Mouse (Mus musculus): ENCODE results near the gene Gpr61.

The Gpr61 gene

GRCm38 (mm10) chr3:108166486-108167211 is 12.0 kb upstream of the Gpr61 start:
- no peak for TF ChIP-seq CTCF (conservative IDR thresholded peaks at IDR 0.05; ENCODE audit: low read length)
- TF ChIP-seq POU5F1 (IDR thresholded peaks at IDR 0.05; ENCODE audit: borderline replicate concordance, low read length), result no peak
- TF ChIP-seq NANOG (IDR thresholded peaks at IDR 0.05; ENCODE audit: borderline replicate concordance, low read length), result no peak
- Histone ChIP-seq H3K36me3 (ENCODE audit: insufficient read depth, low read length) (no peaks in the 10 kb centered on the region), H3K27me3 (ENCODE audit: insufficient read depth, low read length) (peaks cover 30% of the 10 kb centered on the region)

GRCm38 (mm10) chr3:108165532-108166315 is 11.0 kb upstream of the Gpr61 start:
- H3K36me3 ChIP-seq (ENCODE audit: insufficient read depth, low read length), result no peaks in the 10 kb centered on the region
- TF ChIP-seq NANOG (IDR thresholded peaks at IDR 0.05; ENCODE audit: borderline replicate concordance, low read length) (no peak), CTCF (conservative IDR thresholded peaks at IDR 0.05; ENCODE audit: low read length) (no peak), POU5F1 (IDR thresholded peaks at IDR 0.05; ENCODE audit: borderline replicate concordance, low read length) (no peak)
- H3K4me1 ChIP-seq (replicated peaks; ENCODE audit: low read depth, low read length), result peaks cover 13% of the 10 kb centered on the region
- no peaks in the 10 kb centered on the region for H3K9me3 ChIP-seq (ENCODE audit: low read length)
- H3K27me3 ChIP-seq (ENCODE audit: insufficient read depth, low read length), result peaks cover 30% of the 10 kb centered on the region
- H3K4me3 ChIP-seq (replicated peaks; ENCODE audit: low read length), result peak overlapping the region; percentile 37; the same call in 1 of the 2 replicates

More at GRCm38 (mm10) chr3:108166486-108167211, 12.0 kb upstream of the Gpr61 start:
- no peaks in the 10 kb centered on the region for H3K9me3 ChIP-seq (ENCODE audit: low read length)
- peaks cover 13% of the 10 kb centered on the region for H3K4me1 ChIP-seq (replicated peaks; ENCODE audit: low read depth, low read length)
- H3K4me3 ChIP-seq (replicated peaks; ENCODE audit: low read length), result no peak overlapping the region

- TF ChIP-seq CTCF (conservative IDR thresholded peaks at IDR 0.05; ENCODE audit: low read length), result peak; percentile 99
- no peak for TF ChIP-seq POU5F1 (IDR thresholded peaks at IDR 0.05; ENCODE audit: borderline replicate concordance, low read length)
- no peaks in the 10 kb centered on the region for H3K36me3 ChIP-seq (ENCODE audit: insufficient read depth, low read length)
- H3K9me3 ChIP-seq (ENCODE audit: low read length), result no peaks in the 10 kb centered on the region
- H3K4me1 ChIP-seq (replicated peaks; ENCODE audit: low read depth, low read length), result peaks cover 13% of the 10 kb centered on the region
- peak overlapping the region; percentile 37 for H3K4me3 ChIP-seq (replicated peaks; ENCODE audit: low read length)
- peaks cover 30% of the 10 kb centered on the region for H3K27me3 ChIP-seq (ENCODE audit: insufficient read depth, low read length)
Observed at GRCm38 (mm10) chr3:108164807-108165206, 10.1 kb upstream of the Gpr61 start.

GRCm38 (mm10) chr3:108164091-108164490 is 9.4 kb upstream of the Gpr61 start:
- Histone ChIP-seq H3K27me3 (ENCODE audit: insufficient read depth, low read length) (peaks cover 30% of the 10 kb centered on the region), H3K9me3 (ENCODE audit: low read length) (no peaks in the 10 kb centered on the region), H3K36me3 (ENCODE audit: insufficient read depth, low read length) (no peaks in the 10 kb centered on the region), H3K4me1 (replicated peaks; ENCODE audit: low read depth, low read length) (peaks cover 13% of the 10 kb centered on the region), H3K4me3 (replicated peaks; ENCODE audit: low read length) (no peak overlapping the region)
- TF ChIP-seq CTCF (conservative IDR thresholded peaks at IDR 0.05; ENCODE audit: low read length) (no peak), NANOG (IDR thresholded peaks at IDR 0.05; ENCODE audit: borderline replicate concordance, low read length) (no peak), POU5F1 (IDR thresholded peaks at IDR 0.05; ENCODE audit: borderline replicate concordance, low read length) (no peak)

GRCm38 (mm10) chr3:108158383-108159037 is 3.8 kb upstream of the Gpr61 start:
- peaks cover 5% of the 10 kb centered on the region; the same call in 1 of the 2 replicates for H3K4me1 ChIP-seq (replicated peaks; ENCODE audit: low read depth, low read length)
- H3K4me3 ChIP-seq (replicated peaks; ENCODE audit: low read length), result no peak overlapping the region
- H3K9me3 ChIP-seq (ENCODE audit: low read length), result no peaks in the 10 kb centered on the region
- TF ChIP-seq POU5F1 (IDR thresholded peaks at IDR 0.05; ENCODE audit: borderline replicate concordance, low read length), result no peak
- no peak for TF ChIP-seq CTCF (conservative IDR thresholded peaks at IDR 0.05; ENCODE audit: low read length)
- H3K36me3 ChIP-seq (ENCODE audit: insufficient read depth, low read length), result no peaks in the 10 kb centered on the region
- H3K27me3 ChIP-seq (ENCODE audit: insufficient read depth, low read length), result peaks cover 5% of the 10 kb centered on the region; the same call in 1 of the 2 replicates

- no peaks in the 10 kb centered on the region for H3K36me3 ChIP-seq (ENCODE audit: insufficient read depth, low read length)
- 0 out of 2 replicates have a peak, but pooled peaks cover 8% of the 10 kb centered on the region for H3K27me3 ChIP-seq (ENCODE audit: insufficient read depth, low read length)
- H3K4me1 ChIP-seq (replicated peaks; ENCODE audit: low read depth, low read length), result peaks cover 23% of the 10 kb centered on the region
- H3K4me3 ChIP-seq (replicated peaks; ENCODE audit: low read length), result no peak overlapping the region
- no peaks in the 10 kb centered on the region for H3K9me3 ChIP-seq (ENCODE audit: low read length)
- TF ChIP-seq CTCF (conservative IDR thresholded peaks at IDR 0.05; ENCODE audit: low read length), result no peak
- TF ChIP-seq POU5F1 (IDR thresholded peaks at IDR 0.05; ENCODE audit: borderline replicate concordance, low read length), result no peak
- TF ChIP-seq NANOG (IDR thresholded peaks at IDR 0.05; ENCODE audit: borderline replicate concordance, low read length), result no peak
Observed at GRCm38 (mm10) chr3:108152290-108152689, 2.4 kb downstream of the Gpr61 start.

- no peaks in the 10 kb centered on the region for H3K9me3 ChIP-seq (ENCODE audit: low read length)
- 0 out of 2 replicates have a peak, but pooled peaks cover 7% of the 10 kb centered on the region for H3K27me3 ChIP-seq (ENCODE audit: insufficient read depth, low read length)
- no peak overlapping the region for H3K4me3 ChIP-seq (replicated peaks; ENCODE audit: low read length)
- peaks cover 7% of the 10 kb centered on the region; the same call in 1 of the 2 replicates for H3K36me3 ChIP-seq (ENCODE audit: insufficient read depth, low read length)
- TF ChIP-seq CTCF (conservative IDR thresholded peaks at IDR 0.05; ENCODE audit: low read length) (peak; percentile 74), POU5F1 (IDR thresholded peaks at IDR 0.05; ENCODE audit: borderline replicate concordance, low read length) (no peak)
- H3K4me1 ChIP-seq (replicated peaks; ENCODE audit: low read depth, low read length), result peaks cover 45% of the 10 kb centered on the region
Observed at GRCm38 (mm10) chr3:108147386-108148235, 7.1 kb downstream of the Gpr61 start.
